Mouse (Mus musculus) E14TG2a.4 (cell line): ENCODE data around the gene Fcgr4.

Experiments
- CTCF ChIP-seq: conservative IDR thresholded peaks from 2 replicates; pipeline ENCODE4 v1.5.1; 2014; ENCODE audit warnings: low read length
- NANOG ChIP-seq: IDR thresholded peaks from 2 replicates; pipeline ENCODE4 v1.6.1; 2014; ENCODE audit warnings: borderline replicate concordance, low read length, mixed read lengths
- POU5F1 ChIP-seq: IDR thresholded peaks from 2 replicates; pipeline ENCODE4 v1.6.1; 2014; ENCODE audit warnings: low read length, borderline replicate concordance

DNA sequence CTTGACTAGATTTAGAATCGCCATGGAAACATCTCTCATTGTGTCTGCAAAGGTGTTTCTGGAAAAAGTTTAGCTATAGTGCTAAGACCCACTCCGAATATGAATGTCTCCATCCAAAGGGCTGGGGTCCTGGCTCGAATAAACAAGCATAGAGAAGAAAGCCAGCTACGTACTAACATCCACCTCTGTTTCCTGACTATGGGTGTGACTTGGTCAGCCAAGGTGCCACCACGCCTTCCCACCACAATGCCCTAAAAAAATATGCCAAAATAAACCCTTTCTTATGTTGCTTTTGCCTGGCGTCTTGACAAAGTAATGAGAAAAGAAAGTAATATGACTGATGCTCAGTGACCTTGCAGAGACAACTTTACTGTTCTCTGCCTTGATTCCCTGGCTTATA is 46.2 kb upstream of the Fcgr4 start:
- TF ChIP-seq CTCF, result no peak
- TF ChIP-seq POU5F1, result no peak
- no peak for TF ChIP-seq NANOG
